Mouse (Mus musculus) liver, postnatal 0 days (tissue): Measurements from ENCODE around the gene Mrpl2. TPM values are rescaled to one million over a fixed set of nuclear protein-coding genes. Genes with fewer than 3 reads are reported as not detected.

Source experiments
- ATAC-seq: fragments of 200-750 bp; cut with Nextera tagmentation; 2 replicates; pipeline ENCODE4 v1.8.0; 2017; ENCODE audit warnings: mild to moderate bottlenecking, moderate library complexity
- DNase-seq: peaks from one replicate; pipeline ENCODE4 v3.0.0-alpha.2; 2016
- H3K27ac ChIP-seq: fragments of 300-500 bp; sonication (generic); 2 replicates; pipeline ENCODE4 v1.5.1; 2014; ENCODE audit warnings: antibody characterized with exemption, moderate library complexity, mild to moderate bottlenecking, low read depth
- H3K27me3 ChIP-seq: fragments of 300-500 bp; sonication (generic); 2 replicates; pipeline ENCODE4 v1.6.1; 2014; ENCODE audit warnings: low read length, control low read depth, mixed read lengths; ENCODE audit not compliant: insufficient read depth
- H3K36me3 ChIP-seq: fragments of 300-500 bp; sonication (generic); replicated peaks from 2 replicates; pipeline ENCODE4 v1.6.1; 2014; ENCODE audit warnings: mild to moderate bottlenecking, control low read depth, low read length, moderate library complexity, mixed read lengths; ENCODE audit not compliant: insufficient read depth
- H3K4me1 ChIP-seq: fragments of 300-500 bp; sonication (generic); 2 replicates; pipeline ENCODE4 v1.6.1; 2014; ENCODE audit warnings: antibody characterized with exemption, mild to moderate bottlenecking, control low read depth; ENCODE audit not compliant: insufficient read depth
- H3K4me2 ChIP-seq: fragments of 300-500 bp; sonication (generic); 2 replicates; pipeline ENCODE4 v1.6.1; 2014; ENCODE audit warnings: low read depth, mild to moderate bottlenecking, low read length, moderate library complexity, mixed read lengths
- H3K4me3 ChIP-seq: fragments of 300-500 bp; sonication (generic); 2 replicates; pipeline ENCODE4 v1.5.1; 2014; ENCODE audit warnings: low read depth, low read length
- H3K9ac ChIP-seq: fragments of 300-500 bp; sonication (generic); replicated peaks from 2 replicates; pipeline ENCODE4 v1.6.1; 2014; ENCODE audit warnings: mild to moderate bottlenecking, moderate library complexity
- H3K9me3 ChIP-seq: fragments of 300-500 bp; sonication (generic); 2 replicates; pipeline ENCODE4 v1.6.1; 2016; ENCODE audit warnings: mild to moderate bottlenecking, control low read depth, low read length, mixed read lengths
- CTCF ChIP-seq: sonication (generic); IDR thresholded peaks from 2 replicates; pipeline ENCODE4 v1.5.1; 2016; ENCODE audit warnings: antibody characterized with exemption, low read depth
- EP300 ChIP-seq: IDR thresholded peaks from 2 replicates; pipeline ENCODE4 v1.6.1; 2016; ENCODE audit warnings: antibody characterized with exemption, low read depth, mild to moderate bottlenecking
- WGBS: fragments of 180-500 bp; shearing (Covaris S2); extraction: QIAGEN DNeasy Blood & Tissue Kit; methylation state at CpG from one replicate; pipeline ENCODE4 v1.1.7; 2014; ENCODE audit not compliant: insufficient replicate concordance; 5-methylcytosine and 5-hydroxymethylcytosine counted together
- polyA plus RNA-seq: library from polyadenylated mRNA; unstranded; fragments of >200 nt; fragmentation: Nextera tagmentation; extraction: Ambion mirVana; gene quantifications from 2 replicates; pipeline ENCODE4 v1.2.1, GENCODE M21; 2015

The Mrpl2 gene
- polyA plus RNA-seq, 1 experiment from 2014 or later, result 79.3 TPM

GRCm38 (mm10) chr17:46644916-46645475 lies 1.0 kb upstream of the Mrpl2 start:
- TF ChIP-seq CTCF (no peak), EP300 (no peak)
- peak overlapping the region; percentile 98 for H3K4me3 ChIP-seq
- H3K36me3 ChIP-seq, result peaks cover 16% of the 10 kb centered on the region
- peak; percentile 67 for DNase-seq
- H3K27me3 ChIP-seq, result no peaks in the 10 kb centered on the region
- H3K9me3 ChIP-seq, result no peaks in the 10 kb centered on the region
- H3K27ac ChIP-seq, result peak overlapping the region; percentile 81
- peak overlapping the region; percentile 91 for H3K4me2 ChIP-seq
- H3K4me1 ChIP-seq, result peaks cover 25% of the 10 kb centered on the region
- ATAC-seq, result peak; percentile 26
- peak overlapping the region; percentile 64 for H3K9ac ChIP-seq
- WGBS, result 9% methylated on average over 11 of the region's 11 CpGs

DNA sequence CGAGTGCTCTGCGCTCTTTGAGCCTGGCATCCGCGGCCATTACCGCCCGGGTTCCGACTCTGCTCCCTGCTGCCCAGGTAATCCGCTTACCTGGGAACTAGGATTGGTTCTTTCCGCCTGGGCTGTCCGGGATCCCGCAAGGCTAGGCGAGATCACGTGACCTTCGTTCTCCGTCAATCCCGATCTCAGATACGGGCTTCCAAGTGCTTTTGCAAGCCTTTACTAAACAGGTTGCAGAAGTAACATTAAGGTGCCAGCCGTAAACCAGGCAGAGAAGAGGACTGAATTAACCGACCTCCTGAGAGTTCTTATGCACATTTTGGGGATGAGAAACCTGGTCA lies 263 bp downstream of the Mrpl2 start:
- Histone ChIP-seq H3K4me3 (peak overlapping the region; percentile 98), H3K27me3 (no peaks in the 10 kb centered on the region)

GRCm38 (mm10) chr17:46647279-46647678 lies 1.2 kb downstream of the Mrpl2 start:
- peak overlapping the region; percentile 98; the same call in 1 of the 2 replicates for H3K4me3 ChIP-seq
- peaks cover 12% of the 10 kb centered on the region for H3K36me3 ChIP-seq
- peak overlapping the region; percentile 94 for H3K9ac ChIP-seq
- H3K27me3 ChIP-seq, result no peaks in the 10 kb centered on the region
- H3K27ac ChIP-seq, result no peak overlapping the region
- 87% methylated on average over 7 of the region's 7 CpGs for WGBS
- H3K4me1 ChIP-seq, result peaks cover 38% of the 10 kb centered on the region
- no peak for ATAC-seq
- no peak for DNase-seq
- peak overlapping the region; percentile 91; the same call in 1 of the 2 replicates for H3K4me2 ChIP-seq
- no peak for TF ChIP-seq EP300
- TF ChIP-seq CTCF, result no peak
- H3K9me3 ChIP-seq, result no peaks in the 10 kb centered on the region

More for the DNA sequence above, 263 bp downstream of the Mrpl2 start:
- ATAC-seq (peak; percentile 50), DNase-seq (no peak)
- Histone ChIP-seq H3K36me3 (peaks cover 16% of the 10 kb centered on the region), H3K27ac (peak overlapping the region; percentile 81), H3K4me2 (peak overlapping the region; percentile 91), H3K4me1 (peaks cover 33% of the 10 kb centered on the region), H3K9me3 (no peaks in the 10 kb centered on the region), H3K9ac (peak overlapping the region; percentile 94)
- TF ChIP-seq EP300, result no peak
- TF ChIP-seq CTCF, result no peak
- whole genome bisulfite sequencing, result under 1% methylated on average over 19 of the region's 19 CpGs

DNA sequence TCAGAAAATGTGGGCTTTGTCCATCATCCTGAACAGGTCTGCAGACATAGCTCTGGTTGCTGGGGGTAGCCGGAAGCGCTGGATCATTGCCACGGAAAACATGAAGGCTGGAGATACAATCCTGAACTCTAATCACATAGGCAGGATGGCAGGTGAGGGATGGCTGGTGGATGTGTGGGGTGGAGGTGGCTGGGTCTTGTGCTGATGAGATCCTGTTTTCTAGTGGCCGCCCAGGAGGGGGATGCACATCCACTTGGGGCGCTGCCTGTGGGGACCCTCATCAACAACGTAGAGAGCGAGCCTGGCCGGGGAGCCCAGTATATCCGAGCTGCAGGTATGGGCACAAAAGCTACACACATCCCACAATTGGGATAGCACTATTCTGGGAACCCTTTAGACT lies 2.4 kb downstream of the Mrpl2 start:
- ATAC-seq, result no peak
- Histone ChIP-seq H3K4me2 (no peak overlapping the region), H3K4me1 (peaks cover 38% of the 10 kb centered on the region), H3K27ac (no peak overlapping the region), H3K4me3 (no peak overlapping the region), H3K27me3 (no peaks in the 10 kb centered on the region), H3K36me3 (peaks cover 17% of the 10 kb centered on the region), H3K9ac (no peak overlapping the region), H3K9me3 (no peaks in the 10 kb centered on the region)
- TF ChIP-seq CTCF, result no peak
- no peak for TF ChIP-seq EP300
- DNase-seq, result no peak
- WGBS, result 89% methylated on average over 9 of the region's 9 CpGs

- DNase-seq, result no peak
- TF ChIP-seq CTCF, result no peak
- no peak for TF ChIP-seq EP300
- Histone ChIP-seq H3K27ac (peak overlapping the region; percentile 84), H3K4me1 (peaks cover 29% of the 10 kb centered on the region), H3K4me2 (peak overlapping the region; percentile 91), H3K27me3 (no peaks in the 10 kb centered on the region), H3K9ac (peak overlapping the region; percentile 70), H3K36me3 (peaks cover 21% of the 10 kb centered on the region), H3K4me3 (peak overlapping the region; percentile 62), H3K9me3 (no peaks in the 10 kb centered on the region)
- 24% methylated on average over 15 of the region's 15 CpGs for WGBS
- ATAC-seq, result no peak
These were observed 3.8 kb downstream of the Mrpl2 start for GRCm38 (mm10) chr17:46649811-46650210.

- Histone ChIP-seq H3K27ac (peak within 1 kb of the TSS; percentile 84), H3K36me3 (peaks cover 21% of the 10 kb centered on the region), H3K9me3 (no peaks in the 10 kb centered on the region), H3K4me3 (peak within 1 kb of the TSS; percentile 62), H3K27me3 (no peaks in the 10 kb centered on the region), H3K4me2 (peak within 1 kb of the TSS; percentile 91), H3K9ac (peak within 1 kb of the TSS; percentile 70), H3K4me1 (peaks cover 23% of the 10 kb centered on the region)
- no peak for TF ChIP-seq CTCF
- TF ChIP-seq EP300, result peak; percentile 41; the same call in 1 of the 2 replicates
- ATAC-seq, result peak; percentile 77
- under 1% methylated on average over 43 of the region's 58 CpGs for whole genome bisulfite sequencing
- DNase-seq, result peak; percentile 90
These were observed 4.4 kb downstream of the Mrpl2 start, which contains the start of gene Cul7 for GRCm38 (mm10) chr17:46650232-46651031. TSS of gene Cul7 (plus strand) at chr17:46650337.
